Mouse (Mus musculus) kidney, adult 11 months (tissue): ENCODE measurements at regions not wholly inside any gene's neighbourhood (a gene's known extent, or its start where the extent isn't known, plus 50 kb on each side); places are given as distances from the start of the nearest gene placed in this dataset.

ENCODE experiments used
- DNase-seq: peaks from one replicate; pipeline ENCODE4 v3.0.0; 2022

- no peak for DNase-seq
These were observed 53.9 kb upstream of the Fmo9 start for GRCm38 (mm10) chr1:166735545-166735944.

GRCm38 (mm10) chr1:166738029-166738428 is 56.4 kb upstream of the Fmo9 start:
- DNase-seq, result no peak

GRCm38 (mm10) chr1:166750236-166750635 is 68.6 kb upstream of the Fmo9 start:
- DNase-seq, result no peak

- DNase-seq, result no peak
These were observed 69.1 kb upstream of the Fmo9 start for GRCm38 (mm10) chr1:166750777-166751176.

GRCm38 (mm10) chr1:166751436-166751835 is 69.8 kb upstream of the Fmo9 start:
- no peak for DNase-seq

GRCm38 (mm10) chr1:166752990-166753709 is 71.5 kb upstream of the Fmo9 start:
- DNase-seq, result no peak

- DNase-seq, result no peak
These were observed 77.3 kb upstream of the Fmo9 start for GRCm38 (mm10) chr1:166758987-166759386.

- no peak for DNase-seq
These were observed 91.5 kb upstream of the Fmo9 start for GRCm38 (mm10) chr1:166773114-166773513.

- DNase-seq, result no peak
These were observed 100.5 kb upstream of the Fmo9 start for GRCm38 (mm10) chr1:166782106-166782505.

- DNase-seq, result no peak
These were observed 106.3 kb upstream of the Fmo9 start for GRCm38 (mm10) chr1:166787945-166788344.

GRCm38 (mm10) chr1:166788824-166789399 is 107.3 kb upstream of the Fmo9 start:
- no peak for DNase-seq

GRCm38 (mm10) chr1:166793052-166793716 is 111.5 kb upstream of the Fmo9 start:
- DNase-seq, result no peak

GRCm38 (mm10) chr1:166793717-166794081 is 112.1 kb upstream of the Fmo9 start:
- DNase-seq, result no peak

GRCm38 (mm10) chr1:166794622-166795244 is 113.1 kb upstream of the Fmo9 start:
- DNase-seq, result no peak

GRCm38 (mm10) chr1:166795613-166796012 is 114.0 kb upstream of the Fmo9 start:
- no peak for DNase-seq

GRCm38 (mm10) chr1:166796362-166796925 is 114.8 kb upstream of the Fmo9 start:
- no peak for DNase-seq

- no peak for DNase-seq
These were observed 115.3 kb upstream of the Fmo9 start for GRCm38 (mm10) chr1:166796931-166797330.

GRCm38 (mm10) chr1:166800953-166801603 is 119.4 kb upstream of the Fmo9 start:
- DNase-seq, result no peak

GRCm38 (mm10) chr1:166801929-166802328 is 120.3 kb upstream of the Fmo9 start:
- DNase-seq, result no peak

- DNase-seq, result no peak
These were observed 122.3 kb upstream of the Fmo9 start for GRCm38 (mm10) chr1:166803928-166804327.

GRCm38 (mm10) chr1:166804333-166804732 is 122.7 kb upstream of the Fmo9 start:
- DNase-seq, result no peak

- DNase-seq, result no peak
These were observed 125.7 kb upstream of the Fmo9 start for GRCm38 (mm10) chr1:166807163-166807945.
